8 mouse cellular contexts compared by ENCODE assay signal in the genomic region with DNA sequence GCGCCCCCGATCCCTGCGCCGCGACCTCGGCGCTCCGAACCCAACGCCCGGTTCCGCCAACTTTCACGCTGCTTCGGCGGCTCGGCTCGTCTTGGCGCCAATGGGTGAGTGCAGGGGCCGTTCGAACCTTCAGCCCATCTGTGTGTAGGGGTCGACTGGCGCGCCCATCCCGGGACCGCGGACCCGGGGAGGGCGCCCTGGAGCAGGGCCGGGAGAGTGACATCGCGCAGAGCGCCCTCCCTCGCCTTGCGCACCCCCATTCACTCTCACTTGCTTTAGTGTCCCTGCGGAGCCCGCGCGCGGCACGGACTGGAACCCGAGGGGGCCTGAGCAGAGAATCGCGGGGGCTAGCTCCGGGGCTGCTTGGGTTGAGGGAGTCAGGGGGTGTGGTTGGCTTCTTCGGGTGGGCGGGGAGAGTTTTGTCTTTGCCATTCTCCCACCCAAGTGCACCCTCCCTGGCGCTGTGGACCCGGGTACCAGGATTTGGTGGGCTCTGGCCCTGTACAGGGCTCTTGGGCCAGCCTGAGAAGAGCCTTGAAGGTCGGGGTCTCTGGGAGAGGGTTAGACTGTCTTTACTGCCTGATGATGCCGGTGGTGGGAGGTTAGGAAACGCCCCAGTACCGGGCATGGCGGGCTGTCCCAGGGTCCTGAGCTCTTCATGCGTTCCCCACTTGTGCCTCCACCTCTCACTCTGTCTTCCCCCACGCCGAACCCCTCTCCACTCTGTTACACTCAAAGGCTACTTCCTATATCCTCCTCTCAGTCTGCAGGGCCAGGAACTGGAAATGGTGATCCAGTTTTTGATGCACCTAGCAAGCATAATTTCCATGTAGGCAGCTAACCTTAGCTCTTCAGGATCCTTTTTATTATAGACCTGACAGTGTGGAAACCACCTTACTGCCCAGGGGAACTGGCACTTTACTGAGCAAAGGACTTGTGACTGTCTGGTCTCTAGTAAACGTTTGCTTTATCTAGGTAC. TPM values are rescaled to one million over a fixed set of nuclear protein-coding genes. Genes with fewer than 3 reads are reported as not detected.
DNase-seq lines count a peak whose midpoint lies in the region; ATAC-seq and TF ChIP-seq lines count a peak whose summit lies in the region.

No protein-coding gene starts in this region.

- peak; percentile 49 for ATAC-seq in intestine, postnatal 0 days
- peak; percentile 65 for ATAC-seq in liver, embryonic 14.5 days (ENCODE audit: insufficient read depth)
- ATAC-seq in neural tube, embryonic 11.5 days (ENCODE audit: insufficient read depth, low FRiP score, low TSS enrichment), result peak; percentile 68

- no peaks in the 10 kb centered on the region for H3K4me1 ChIP-seq in intestine, postnatal 0 days (replicated peaks; ENCODE audit: control insufficient read depth, insufficient read depth, low read length)
- H3K4me1 ChIP-seq in liver, embryonic 14.5 days (replicated peaks; ENCODE audit: control insufficient read depth in 2 of 2, insufficient read depth in 2 of 2, low read length in 1 of 2), result peaks cover 0 to 4% of the 10 kb centered on the region in 2 experiments; a peak in 2 of 4 replicates
- H3K4me1 ChIP-seq in neural tube, embryonic 11.5 days (ENCODE audit: control insufficient read depth, insufficient read depth, low read length), result no peaks in the 10 kb centered on the region

- peak overlapping the region; percentile 43 for H3K9ac ChIP-seq in intestine, postnatal 0 days (ENCODE audit: low read depth, low read length)
- H3K9ac ChIP-seq in liver, embryonic 14.5 days (replicated peaks), result peak overlapping the region; percentile 72
- peak overlapping the region; percentile 58 for H3K9ac ChIP-seq in neural tube, embryonic 11.5 days (ENCODE audit: low read length)

- no peaks in the 10 kb centered on the region for H3K36me3 ChIP-seq in intestine, postnatal 0 days (ENCODE audit: control insufficient read depth, insufficient read depth)
- H3K36me3 ChIP-seq in liver, embryonic 14.5 days (replicated peaks; ENCODE audit: control insufficient read depth, insufficient read depth, low read depth), result no peaks in the 10 kb centered on the region
- H3K36me3 ChIP-seq in neural tube, embryonic 11.5 days (ENCODE audit: control insufficient read depth, insufficient read depth, low read length), result no peaks in the 10 kb centered on the region

- TF ChIP-seq EP300 in liver, embryonic 14.5 days (IDR thresholded peaks at IDR 0.05; ENCODE audit: low read depth), result no peak

- 0 out of 2 replicates have a peak, but pooled peaks cover 7% of the 10 kb centered on the region for H3K27me3 ChIP-seq in intestine, postnatal 0 days (replicated peaks; ENCODE audit: control insufficient read depth, insufficient read depth, low read length)
- H3K27me3 ChIP-seq in liver, embryonic 14.5 days (ENCODE audit: control insufficient read depth, insufficient read depth, low read length), result no peaks in the 10 kb centered on the region
- H3K27me3 ChIP-seq in neural tube, embryonic 11.5 days (ENCODE audit: control insufficient read depth, insufficient read depth, low read length), result no peaks in the 10 kb centered on the region

- peak overlapping the region; percentile 43 for H3K4me3 ChIP-seq in intestine, postnatal 0 days (ENCODE audit: low read depth, low read length)
- H3K4me3 ChIP-seq in liver, embryonic 14.5 days (ENCODE audit: insufficient read depth in 1 of 2, low read depth in 2 of 2, low read length in 2 of 2), result peak overlapping the region; percentile 73 to 76
- peak overlapping the region; percentile 52 for H3K4me3 ChIP-seq in neural tube, embryonic 11.5 days (ENCODE audit: low read depth, low read length)

- no peaks in the 10 kb centered on the region for H3K9me3 ChIP-seq in intestine, postnatal 0 days (ENCODE audit: control insufficient read depth)
- no peaks in the 10 kb centered on the region for H3K9me3 ChIP-seq in liver, embryonic 14.5 days (ENCODE audit: control insufficient read depth, low read length)
- H3K9me3 ChIP-seq in neural tube, embryonic 11.5 days (ENCODE audit: control insufficient read depth, low read length), result no peaks in the 10 kb centered on the region

- no peak; the same call in 1 of the 2 replicates for TF ChIP-seq CTCF in intestine, postnatal 0 days (IDR thresholded peaks at IDR 0.05; ENCODE audit: low read depth)
- TF ChIP-seq CTCF in liver, embryonic 14.5 days (IDR thresholded peaks at IDR 0.05; ENCODE audit: low read depth), result no peak

- H3K27ac ChIP-seq in intestine, postnatal 0 days (ENCODE audit: low read depth, low read length), result no peak overlapping the region
- no peak overlapping the region for H3K27ac ChIP-seq in liver, embryonic 14.5 days
- H3K27ac ChIP-seq in neural tube, embryonic 11.5 days (ENCODE audit: low read depth, low read length), result no peak overlapping the region

- 21% methylated on average over 49 of the region's 56 CpGs for WGBS in intestine, postnatal 0 days
- 21% methylated on average over 51 of the region's 56 CpGs for WGBS in liver, embryonic 14.5 days (ENCODE audit: insufficient replicate concordance)
- WGBS in neural tube, embryonic 11.5 days, result 14% methylated on average over 47 of the region's 56 CpGs

- peak overlapping the region; percentile 63 for H3K4me2 ChIP-seq in intestine, postnatal 0 days (replicated peaks; ENCODE audit: low read depth)
- H3K4me2 ChIP-seq in liver, embryonic 14.5 days (ENCODE audit: low read depth), result peak overlapping the region; percentile 85
- peak overlapping the region; percentile 58 for H3K4me2 ChIP-seq in neural tube, embryonic 11.5 days (ENCODE audit: low read depth)

- peak; percentile 4 for DNase-seq in urinary bladder, postnatal 25 days (ENCODE audit: low spot score)
- no peak for DNase-seq in urinary bladder, postnatal 36 days (ENCODE audit: low spot score in 2 of 2)
- DNase-seq in cerebellum, adult 8-10 months, result peak; percentile 6
- peak; percentile 9 for DNase-seq in forelimb bud, embryonic 11.5 days (ENCODE audit: low read depth, low spot score)
- no peak for DNase-seq in liver, embryonic 14.5 days (ENCODE audit: low read depth in 3 of 3, low spot score in 3 of 3)
- DNase-seq in neural tube, embryonic 11.5 days (ENCODE audit: low spot score), result peak; percentile 63
- DNase-seq in thymus, postnatal 10 days (ENCODE audit: low spot score in 2 of 2), result peak; percentile 42 to 55

RNA-seq across cellular contexts. Expression of a gene that starts 0.8 kb away (rescaled TPM):
- polyA plus RNA-seq in intestine, postnatal 0 days (2015; fragmentation: Nextera tagmentation; extraction: Ambion mirVana), result 7.1 and 7.7 TPM in 2 replicates
- polyA plus RNA-seq in liver, embryonic 14.5 days (2012; rRNA removed), result 3.0 and 4.0 TPM in 2 replicates
- 9.9 and 11.2 TPM in 2 replicates for polyA plus RNA-seq in liver, embryonic 14.5 days (2014; fragmentation: Nextera tagmentation; extraction: Ambion mirVana)
- 39.7 and 42.6 TPM in 2 replicates for polyA plus RNA-seq in neural tube, embryonic 11.5 days (2014; fragmentation: Nextera tagmentation; extraction: Ambion mirVana)

Comparison
In these comparisons a context has a peak if more than half of its experiments do, and no peak if none do; other contexts are left out.
1. DNase-seq: peak in urinary bladder, postnatal 25 days (single experiment), cerebellum, adult 8-10 months (single experiment), forelimb bud, embryonic 11.5 days (single experiment), neural tube, embryonic 11.5 days (single experiment) and thymus, postnatal 10 days (2 of 2); none in urinary bladder, postnatal 36 days (0 of 2) and liver, embryonic 14.5 days (0 of 3).
2. Peak in every context shown above with its lines, with median percentiles within 50 percentile points of each other: ATAC-seq, H3K4me2 ChIP-seq, H3K4me3 ChIP-seq and H3K9ac ChIP-seq.